Mouse (Mus musculus): ENCODE results near the gene 4632433K11Rik.

- TF ChIP-seq POLR2A (IDR thresholded peaks at IDR 0.05; ENCODE audit: borderline replicate concordance, insufficient read depth, low read length) (no peak), CTCF (IDR thresholded peaks at IDR 0.05; ENCODE audit: borderline replicate concordance, insufficient read depth, low read depth, low read length) (no peak)
These were observed 2.4 kb upstream of the 4632433K11Rik start for GRCm38 (mm10) chr7:5031496-5031895.
